Mouse (Mus musculus): Measurements from ENCODE around the gene Pik3r1. TPM values are rescaled to one million over a fixed set of nuclear protein-coding genes. Genes with fewer than 3 reads are reported as not detected.

Pik3r1 gene
- total and polyA plus RNA-seq, 2 experiments from 2014 or later, result 16.3 to 31.6 TPM

- no peak overlapping the region for H3K4me3 ChIP-seq (ENCODE audit: low read depth, low read length)
- ATAC-seq (ENCODE audit: insufficient read depth, low read depth) (no peak), DNase-seq (ENCODE audit: low spot score) (no peak)
- H3K9ac ChIP-seq (replicated peaks; ENCODE audit: low read depth, low read length), result no peak overlapping the region
- H3K27ac ChIP-seq (ENCODE audit: low read depth), result peak overlapping the region; percentile 51; the same call in 1 of the 2 replicates
- 60% methylated on average over 6 of the region's 6 CpGs for WGBS
- H3K4me1 ChIP-seq (ENCODE audit: control insufficient read depth, insufficient read depth), result peaks cover 36% of the 10 kb centered on the region
- H3K36me3 ChIP-seq (replicated peaks; ENCODE audit: control insufficient read depth, insufficient read depth, low read length), result no peaks in the 10 kb centered on the region
- TF ChIP-seq CTCF (IDR thresholded peaks at IDR 0.05; ENCODE audit: low read depth) (no peak), EP300 (IDR thresholded peaks at IDR 0.05; ENCODE audit: low read depth) (no peak)
- no peaks in the 10 kb centered on the region for H3K27me3 ChIP-seq (ENCODE audit: control insufficient read depth, insufficient read depth, low read length)
- no peaks in the 10 kb centered on the region for H3K9me3 ChIP-seq (replicated peaks; ENCODE audit: control insufficient read depth, low read length)
- H3K4me2 ChIP-seq (ENCODE audit: low read depth, low read length), result no peak overlapping the region
These were observed 25.4 kb downstream of the Pik3r1 start for GRCm38 (mm10) chr13:101742596-101742995.

DNA sequence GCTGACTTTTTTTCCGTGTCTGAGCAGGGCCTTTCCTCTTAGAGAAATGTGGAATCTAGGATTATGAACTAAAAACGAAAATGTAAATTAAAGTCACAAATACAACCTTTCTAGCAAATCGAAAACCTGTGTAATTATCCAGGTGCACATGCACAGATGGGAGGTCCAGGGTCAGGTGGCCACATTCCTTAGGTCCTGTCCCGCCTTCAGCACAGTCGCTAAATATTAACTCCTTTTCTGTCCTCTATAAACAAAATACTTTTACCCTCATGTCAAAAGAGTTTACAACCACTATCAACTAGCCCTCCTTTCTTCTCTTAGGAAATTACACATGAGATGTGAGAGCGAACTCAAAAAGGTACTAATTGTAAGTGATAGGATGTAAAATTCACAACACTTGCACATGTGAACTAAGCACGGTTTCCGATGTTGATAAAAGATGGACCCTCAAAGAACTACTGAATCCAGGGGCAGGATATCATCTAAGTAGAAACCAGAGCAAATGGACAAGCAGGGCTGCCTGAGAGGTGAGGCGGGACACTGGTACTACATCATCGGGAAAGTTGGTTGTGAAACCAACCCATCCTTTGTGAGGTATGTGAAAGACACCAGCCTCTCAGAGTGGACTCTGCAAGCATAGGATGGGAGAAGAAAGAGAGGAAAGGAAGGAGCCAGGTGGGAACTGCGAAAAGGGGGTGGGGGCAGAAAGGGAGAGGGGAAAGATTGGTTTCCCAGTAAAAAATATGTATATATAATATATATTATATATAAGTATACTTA lies 26.3 kb downstream of the Pik3r1 start:
- no peak overlapping the region for H3K4me3 ChIP-seq (ENCODE audit: low read depth, low read length)
- no peaks in the 10 kb centered on the region for H3K9me3 ChIP-seq (replicated peaks; ENCODE audit: control insufficient read depth, low read length)
- H3K4me1 ChIP-seq (ENCODE audit: control insufficient read depth, insufficient read depth), result peaks cover 36% of the 10 kb centered on the region
- H3K27ac ChIP-seq (ENCODE audit: low read depth), result no peak overlapping the region
- no peak for DNase-seq (ENCODE audit: low spot score)
- no peak overlapping the region for H3K9ac ChIP-seq (replicated peaks; ENCODE audit: low read depth, low read length)
- no peak for TF ChIP-seq EP300 (IDR thresholded peaks at IDR 0.05; ENCODE audit: low read depth)
- TF ChIP-seq CTCF (IDR thresholded peaks at IDR 0.05; ENCODE audit: low read depth), result no peak
- H3K27me3 ChIP-seq (ENCODE audit: control insufficient read depth, insufficient read depth, low read length), result no peaks in the 10 kb centered on the region
- ATAC-seq (ENCODE audit: insufficient read depth, low read depth), result no peak
- 88% methylated on average over 11 of the region's 11 CpGs for WGBS
- no peak overlapping the region for H3K4me2 ChIP-seq (ENCODE audit: low read depth, low read length)
- no peaks in the 10 kb centered on the region for H3K36me3 ChIP-seq (replicated peaks; ENCODE audit: control insufficient read depth, insufficient read depth, low read length)

- no peaks in the 10 kb centered on the region for H3K36me3 ChIP-seq (replicated peaks; ENCODE audit: control insufficient read depth, insufficient read depth, low read length)
- H3K9me3 ChIP-seq (replicated peaks; ENCODE audit: control insufficient read depth, low read length), result no peaks in the 10 kb centered on the region
- no peak overlapping the region for H3K4me2 ChIP-seq (ENCODE audit: low read depth, low read length)
- TF ChIP-seq EP300 (IDR thresholded peaks at IDR 0.05; ENCODE audit: low read depth) (no peak), CTCF (IDR thresholded peaks at IDR 0.05; ENCODE audit: low read depth) (no peak)
- H3K4me3 ChIP-seq (ENCODE audit: low read depth, low read length), result no peak overlapping the region
- peaks cover 32% of the 10 kb centered on the region for H3K4me1 ChIP-seq (ENCODE audit: control insufficient read depth, insufficient read depth)
- peak overlapping the region; percentile 55 for H3K27ac ChIP-seq (ENCODE audit: low read depth)
- no peak overlapping the region for H3K9ac ChIP-seq (replicated peaks; ENCODE audit: low read depth, low read length)
- DNase-seq (ENCODE audit: low spot score) (no peak), ATAC-seq (ENCODE audit: insufficient read depth, low read depth) (no peak)
- no peaks in the 10 kb centered on the region for H3K27me3 ChIP-seq (ENCODE audit: control insufficient read depth, insufficient read depth, low read length)
- 60% methylated on average over 4 of the region's 4 CpGs for WGBS
These were observed 28.2 kb downstream of the Pik3r1 start for GRCm38 (mm10) chr13:101739732-101740381.

GRCm38 (mm10) chr13:101738769-101739168 lies 29.2 kb downstream of the Pik3r1 start:
- Histone ChIP-seq H3K9me3 (replicated peaks; ENCODE audit: control insufficient read depth, low read length) (no peaks in the 10 kb centered on the region), H3K4me1 (ENCODE audit: control insufficient read depth, insufficient read depth) (peaks cover 26% of the 10 kb centered on the region), H3K27me3 (ENCODE audit: control insufficient read depth, insufficient read depth, low read length) (no peaks in the 10 kb centered on the region), H3K27ac (ENCODE audit: low read depth) (peak overlapping the region; percentile 6; the same call in 1 of the 2 replicates), H3K4me3 (ENCODE audit: low read depth, low read length) (no peak overlapping the region), H3K9ac (replicated peaks; ENCODE audit: low read depth, low read length) (no peak overlapping the region), H3K4me2 (ENCODE audit: low read depth, low read length) (no peak overlapping the region), H3K36me3 (replicated peaks; ENCODE audit: control insufficient read depth, insufficient read depth, low read length) (no peaks in the 10 kb centered on the region)
- DNase-seq (ENCODE audit: low spot score), result no peak
- ATAC-seq (ENCODE audit: insufficient read depth, low read depth), result no peak
- TF ChIP-seq EP300 (IDR thresholded peaks at IDR 0.05; ENCODE audit: low read depth) (no peak), CTCF (IDR thresholded peaks at IDR 0.05; ENCODE audit: low read depth) (no peak)
- 77% methylated on average over 6 of the region's 6 CpGs for WGBS

- Histone ChIP-seq H3K9me3 (replicated peaks; ENCODE audit: control insufficient read depth, low read length) (no peaks in the 10 kb centered on the region), H3K4me3 (ENCODE audit: low read depth, low read length) (no peak overlapping the region), H3K9ac (replicated peaks; ENCODE audit: low read depth, low read length) (no peak overlapping the region), H3K4me1 (ENCODE audit: control insufficient read depth, insufficient read depth) (peaks cover 28% of the 10 kb centered on the region), H3K36me3 (replicated peaks; ENCODE audit: control insufficient read depth, insufficient read depth, low read length) (no peaks in the 10 kb centered on the region), H3K4me2 (ENCODE audit: low read depth, low read length) (peak overlapping the region; percentile 22; the same call in 1 of the 2 replicates), H3K27ac (ENCODE audit: low read depth) (peak overlapping the region; percentile 32; the same call in 1 of the 2 replicates), H3K27me3 (ENCODE audit: control insufficient read depth, insufficient read depth, low read length) (no peaks in the 10 kb centered on the region)
- DNase-seq (ENCODE audit: low spot score), result no peak
- WGBS, result 63% methylated on average over 16 of the region's 16 CpGs
- no peak for TF ChIP-seq EP300 (IDR thresholded peaks at IDR 0.05; ENCODE audit: low read depth)
- TF ChIP-seq CTCF (IDR thresholded peaks at IDR 0.05; ENCODE audit: low read depth), result no peak
- ATAC-seq (ENCODE audit: insufficient read depth, low read depth), result no peak
These were observed 31.3 kb downstream of the Pik3r1 start for GRCm38 (mm10) chr13:101736521-101737387.

Measured in heart, postnatal 0 days (tissue).